Mouse (Mus musculus) CD4-positive, CD25-positive, alpha-beta regulatory T cell, adult 2 months (primary cell): Measurements from ENCODE around the gene BC025920.

Experiments
- DNase-seq: peaks from one replicate; pipeline ENCODE4 v3.0.0-alpha.2; 2012; ENCODE audit warnings: low read depth, low spot score

The BC025920 gene

GRCm38 (mm10) chr10:81605974-81606751 is at the start of gene BC025920:
BC025920 (plus strand) TSS chr10:81606270.
- DNase-seq, result peak; percentile 95

- DNase-seq, result peak; percentile 59
Observed at GRCm38 (mm10) chr10:81556282-81556681, 49.8 kb upstream of the BC025920 start.

- DNase-seq, result no peak
Observed at GRCm38 (mm10) chr10:81557491-81557890, 48.6 kb upstream of the BC025920 start.

DNA sequence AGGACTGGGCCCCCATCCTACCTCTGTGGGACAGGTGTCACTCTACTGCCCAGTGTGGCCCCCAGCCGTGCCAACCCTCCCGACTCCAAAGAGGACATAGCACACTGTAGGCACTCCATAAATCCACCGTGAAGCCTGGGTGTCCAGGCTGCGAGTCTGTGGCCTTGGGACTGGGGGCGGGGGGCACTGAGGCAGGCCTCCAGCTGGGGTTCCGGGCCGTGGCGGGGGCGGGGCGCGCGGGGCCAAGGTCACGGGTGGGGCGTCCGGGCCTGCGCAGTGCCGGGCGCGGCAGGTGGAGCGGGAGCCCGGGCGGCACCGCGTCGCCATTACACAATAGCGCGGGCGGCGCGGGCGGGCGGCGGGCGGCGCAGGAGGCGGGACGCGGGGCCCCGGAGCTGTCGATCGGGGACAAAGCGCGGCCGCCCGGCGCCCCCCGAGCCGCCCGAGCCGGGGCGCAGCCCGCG is 46.9 kb upstream of the BC025920 start, which contains the start of gene Aes:
Gene Aes (plus strand): TSS at position 326 of the 464 bp plus-strand sequence.
- peak; percentile 87 for DNase-seq

GRCm38 (mm10) chr10:81559627-81560539 is 46.2 kb upstream of the BC025920 start:
- DNase-seq, result peak; percentile 79

DNA sequence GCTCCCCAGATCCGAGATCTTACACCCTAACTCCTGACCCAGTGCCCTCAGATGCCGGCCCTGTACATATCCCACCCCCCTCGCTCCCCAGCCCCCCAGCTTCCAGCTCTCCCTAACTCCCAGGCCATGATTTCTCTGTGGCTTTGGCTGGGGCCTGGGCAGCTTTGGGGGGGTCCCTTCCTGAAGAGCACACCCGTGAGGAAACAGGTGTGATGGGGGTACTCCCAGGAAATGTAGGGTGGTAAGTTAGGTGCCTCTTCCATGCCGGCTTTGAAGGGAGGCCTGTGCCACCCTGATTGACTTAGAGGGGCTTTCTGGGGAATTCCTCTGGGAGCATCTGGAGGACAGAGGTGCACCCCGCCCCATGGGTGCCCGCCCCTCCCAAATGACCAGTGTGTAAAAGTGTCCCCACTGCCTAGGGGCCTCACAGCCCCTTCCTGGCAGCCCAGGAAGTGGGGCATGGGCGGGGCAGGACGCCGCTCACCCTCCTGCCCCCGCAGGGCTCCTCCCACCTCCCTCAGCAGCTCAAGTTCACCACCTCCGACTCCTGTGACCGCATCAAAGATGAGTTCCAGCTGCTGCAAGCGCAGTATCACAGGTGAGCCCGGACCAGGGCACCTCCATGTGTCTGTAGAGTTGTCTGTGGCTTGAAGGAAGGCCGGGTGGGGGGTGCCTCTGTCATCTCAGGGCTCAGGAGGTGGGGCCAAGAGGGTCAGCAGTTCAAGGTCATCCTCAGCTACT is 45.2 kb upstream of the BC025920 start:
- peak; percentile 94 for DNase-seq

- DNase-seq, result no peak
Observed at GRCm38 (mm10) chr10:81562411-81562810, 43.7 kb upstream of the BC025920 start.

DNA sequence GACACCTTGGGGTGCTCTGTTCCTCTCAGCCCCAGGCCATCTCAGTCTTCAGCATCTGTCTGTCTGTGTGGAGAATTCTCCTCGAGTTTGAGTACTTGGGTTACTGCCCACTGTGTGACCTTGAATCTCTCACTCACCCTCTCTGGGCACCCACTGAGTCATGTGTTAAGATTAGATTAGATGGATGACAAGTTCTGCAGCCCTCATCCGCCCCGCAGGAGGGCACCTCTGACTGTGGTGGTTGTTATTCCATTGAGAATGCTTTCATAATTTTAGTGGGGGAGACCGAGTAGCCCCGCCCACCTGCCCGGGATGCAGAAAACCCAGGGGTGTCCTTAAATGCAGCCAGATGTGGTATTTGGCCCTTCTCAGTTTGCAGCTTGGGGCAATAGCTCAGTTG is 42.6 kb upstream of the BC025920 start:
- DNase-seq, result no peak

- DNase-seq, result no peak
Observed at GRCm38 (mm10) chr10:81564216-81564615, 41.9 kb upstream of the BC025920 start.

- DNase-seq, result peak; percentile 85
Observed at GRCm38 (mm10) chr10:81564734-81565133, 41.3 kb upstream of the BC025920 start.

DNA sequence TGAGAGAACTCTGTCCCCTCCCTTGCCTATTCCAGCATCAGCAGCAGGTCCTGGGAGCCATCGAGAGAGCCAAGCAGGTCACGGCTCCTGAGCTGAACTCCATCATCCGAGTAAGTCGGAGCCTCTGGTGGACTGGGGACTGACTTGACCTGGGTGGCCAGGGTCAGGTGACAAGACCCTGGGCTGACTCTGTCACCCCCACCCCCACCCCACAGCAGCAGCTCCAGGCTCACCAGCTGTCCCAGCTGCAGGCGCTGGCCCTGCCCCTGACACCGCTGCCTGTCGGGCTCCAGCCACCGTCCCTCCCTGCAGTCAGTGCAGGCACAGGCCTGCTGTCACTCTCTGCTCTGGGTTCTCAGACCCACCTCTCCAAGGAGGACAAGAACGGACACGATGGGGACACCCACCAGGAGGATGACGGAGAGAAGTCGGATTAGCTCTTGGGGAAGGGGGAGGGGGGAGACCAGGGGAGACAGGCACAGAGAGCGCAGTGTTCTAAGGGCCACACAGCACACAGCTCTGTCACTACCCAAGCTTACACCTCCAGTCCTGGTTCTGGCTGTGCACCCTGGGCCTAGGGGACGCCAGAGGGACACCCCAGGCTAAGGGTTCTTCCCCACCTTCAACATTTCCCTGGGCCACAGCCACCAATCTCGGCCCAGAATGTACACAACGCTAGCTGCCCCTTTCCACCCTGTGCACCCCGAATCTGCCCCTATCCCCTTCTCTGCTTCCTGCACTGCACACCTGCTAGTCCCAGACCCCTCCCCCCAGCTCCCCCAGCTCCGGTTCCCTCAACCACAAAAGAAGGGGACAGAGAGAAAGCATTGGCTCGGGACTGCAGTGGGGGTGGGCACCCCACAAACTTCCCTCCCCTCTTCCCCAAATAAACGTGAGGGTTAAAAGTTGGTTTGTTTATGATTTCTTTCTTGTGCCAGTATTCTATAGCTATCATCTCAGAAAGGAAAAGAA is 40.5 kb upstream of the BC025920 start:
- DNase-seq, result no peak

- no peak for DNase-seq
Observed at GRCm38 (mm10) chr10:81568381-81569191, 37.5 kb upstream of the BC025920 start.

GRCm38 (mm10) chr10:81569507-81570237 is 36.4 kb upstream of the BC025920 start:
- no peak for DNase-seq

GRCm38 (mm10) chr10:81570238-81570800 is 35.8 kb upstream of the BC025920 start:
- peak; percentile 13 for DNase-seq

- DNase-seq, result peak; percentile 86
Observed at GRCm38 (mm10) chr10:81570831-81571500, 35.1 kb upstream of the BC025920 start.

DNA sequence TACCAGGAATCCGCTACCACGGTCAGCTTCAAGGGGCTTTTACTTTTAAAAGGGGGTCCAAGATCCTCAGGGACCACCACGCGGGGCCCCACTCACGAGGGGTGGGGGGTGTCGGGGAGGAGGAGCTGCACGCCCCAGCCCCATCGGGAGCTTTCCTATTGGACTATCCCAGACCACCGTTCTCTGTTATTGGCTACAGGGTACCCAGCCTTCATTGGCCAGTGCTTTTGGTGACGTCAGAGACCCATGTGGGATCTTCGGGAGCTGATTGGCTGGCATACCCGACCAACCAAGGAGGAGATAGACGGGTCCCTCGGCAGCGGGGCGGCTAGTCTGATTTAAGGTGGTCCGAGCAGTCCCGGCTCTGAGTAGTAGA is 34.6 kb upstream of the BC025920 start:
- peak; percentile 91 for DNase-seq

- DNase-seq, result no peak
Observed at GRCm38 (mm10) chr10:81572133-81572671, 33.9 kb upstream of the BC025920 start.

GRCm38 (mm10) chr10:81572975-81573374 is 33.1 kb upstream of the BC025920 start:
- no peak for DNase-seq
